Mouse (Mus musculus) ES-E14 (cell line): Measurements from ENCODE around the gene Ston1.

Experiments used
- CHD2 ChIP-seq: IDR thresholded peaks from 2 replicates; pipeline ENCODE4 v1.6.1; 2014; ENCODE audit warnings: mild to moderate bottlenecking, low read depth, low read length, inconsistent platforms
- MAFK ChIP-seq: IDR thresholded peaks from 2 replicates; pipeline ENCODE4 v1.6.1; 2014; ENCODE audit warnings: mild to moderate bottlenecking, low read depth, low read length, inconsistent platforms; ENCODE audit not compliant: insufficient read depth
- ZC3H11A ChIP-seq: IDR thresholded peaks from 2 replicates; pipeline ENCODE4 v1.6.1; 2012; ENCODE audit warnings: low read depth, mild to moderate bottlenecking, inconsistent platforms, low read length, borderline replicate concordance

- TF ChIP-seq CHD2 (no peak), ZC3H11A (no peak), MAFK (no peak)
These were observed 16.8 kb downstream of the Ston1 start for GRCm38 (mm10) chr17:88614234-88614633.
